Mouse (Mus musculus) brain, embryonic 18.5 days (tissue): ENCODE measurements around the gene Psmd8.
A peak's percentile ranks its signal among the peaks of the same experiment; 100 is the strongest.
"Not testable (repeated sequence)": the region's sequence is repeated elsewhere in the genome, so short reads cannot be mapped to it uniquely, and the experiment has no call there.

Source experiments
- DNase-seq: peaks from one replicate; pipeline ENCODE4 v3.0.0-alpha.2; 2012; ENCODE audit warnings: low read depth, low spot score

The Psmd8 gene

DNA sequence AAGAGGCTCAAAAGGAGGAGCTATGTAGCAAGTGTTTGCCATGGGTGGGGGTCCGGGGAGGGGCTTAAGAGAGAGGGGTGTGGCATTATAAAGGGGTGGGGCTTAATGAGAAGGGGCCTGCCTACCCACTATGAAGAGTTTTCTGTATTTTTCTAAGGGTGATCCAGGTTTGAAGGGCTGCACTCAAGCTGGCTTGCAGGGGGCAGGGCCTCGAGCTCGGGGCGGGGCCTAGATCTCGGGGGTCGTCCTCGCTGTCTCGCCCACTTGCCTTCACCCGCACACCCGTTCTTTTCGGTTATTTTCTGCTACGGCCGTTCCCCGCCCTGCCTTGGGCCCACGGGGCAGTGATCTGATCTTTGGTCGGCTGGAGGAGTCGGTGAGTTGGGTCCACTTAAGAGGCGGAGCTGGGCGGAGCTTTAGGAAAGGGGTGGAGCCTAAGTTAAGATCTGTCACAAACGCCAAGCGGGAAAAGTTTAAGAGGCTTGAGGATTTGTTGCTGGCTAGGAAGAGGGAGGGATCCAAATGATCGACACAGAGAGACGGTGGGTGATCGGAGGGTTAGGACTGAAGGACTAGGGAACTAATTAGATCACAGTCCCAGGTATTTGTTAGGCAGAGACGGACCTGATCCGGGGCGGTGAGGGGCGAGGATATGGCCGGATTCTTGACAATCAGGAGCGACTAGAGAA lies 10.3 kb downstream of the Psmd8 start, which contains the start of the genes Ggn and Spred3:
Gene Ggn (plus strand): TSS at position 145 of the 689 bp plus-strand sequence.
Gene Spred3 (minus strand): TSS at position 346 of the 689 bp plus-strand sequence.
- no peak for DNase-seq

DNA sequence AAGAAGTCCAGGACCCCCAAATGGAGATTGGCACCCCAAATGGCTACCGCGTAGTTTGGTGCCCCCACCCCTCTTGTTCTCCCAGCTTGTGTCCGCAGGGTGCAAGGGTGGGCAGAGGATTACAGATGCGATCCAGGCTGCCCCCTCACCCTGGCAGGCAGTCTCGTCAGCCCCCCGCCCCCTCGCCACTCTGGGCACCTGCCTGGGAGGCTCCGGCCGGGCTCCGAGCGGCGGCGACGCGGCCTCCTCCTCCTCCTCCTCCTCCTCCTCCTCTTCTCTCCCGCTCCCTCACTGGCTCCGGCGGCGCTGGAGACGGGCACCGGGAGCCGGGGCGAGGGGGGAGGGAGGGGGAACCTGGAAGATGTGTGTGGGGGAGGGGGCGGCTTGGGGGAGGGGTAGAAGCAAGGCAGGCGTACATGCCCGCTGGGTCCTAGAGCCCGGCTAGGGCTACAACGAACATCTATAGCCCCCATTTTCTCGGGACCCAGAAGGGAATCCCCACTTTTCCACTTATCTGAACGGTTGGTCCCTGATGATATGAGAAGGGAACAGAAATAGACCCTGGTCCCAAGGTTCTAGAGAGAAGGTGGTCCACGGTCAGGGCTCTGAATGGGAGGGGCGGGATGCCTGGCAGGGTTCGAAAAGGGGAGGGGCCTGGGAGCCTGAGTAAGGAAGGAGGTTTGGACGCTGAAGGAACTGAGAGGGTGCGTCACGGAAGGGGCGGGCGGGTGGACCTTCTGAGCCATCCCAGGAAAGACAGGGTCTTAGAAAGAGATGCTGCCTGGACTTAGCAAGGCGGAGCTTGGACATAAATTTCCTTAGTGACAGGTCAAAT lies 11.1 kb downstream of the Psmd8 start:
- peak; percentile 77 for DNase-seq

DNA sequence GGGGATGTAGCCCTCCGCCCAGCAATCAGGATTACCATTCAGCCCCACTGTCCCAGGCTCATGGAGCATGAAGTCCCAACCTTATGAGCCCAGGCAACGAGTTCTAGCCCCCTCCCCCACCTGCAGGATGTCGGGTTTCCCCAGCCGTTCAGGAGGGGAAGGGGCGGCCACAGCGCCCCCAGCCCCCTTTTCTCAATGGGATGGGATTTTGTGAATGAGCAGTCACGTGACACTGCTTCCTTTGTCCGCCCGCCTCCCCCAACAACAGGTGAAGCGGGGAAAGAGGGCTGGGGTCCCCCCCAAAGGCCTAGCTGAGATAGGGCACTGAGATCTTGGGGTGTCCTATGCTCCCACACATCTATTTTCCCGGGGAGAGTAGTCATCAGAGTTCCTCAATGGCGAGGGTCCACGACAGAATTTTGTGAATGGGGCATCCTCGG lies 11.7 kb downstream of the Psmd8 start:
- DNase-seq = no peak

DNA sequence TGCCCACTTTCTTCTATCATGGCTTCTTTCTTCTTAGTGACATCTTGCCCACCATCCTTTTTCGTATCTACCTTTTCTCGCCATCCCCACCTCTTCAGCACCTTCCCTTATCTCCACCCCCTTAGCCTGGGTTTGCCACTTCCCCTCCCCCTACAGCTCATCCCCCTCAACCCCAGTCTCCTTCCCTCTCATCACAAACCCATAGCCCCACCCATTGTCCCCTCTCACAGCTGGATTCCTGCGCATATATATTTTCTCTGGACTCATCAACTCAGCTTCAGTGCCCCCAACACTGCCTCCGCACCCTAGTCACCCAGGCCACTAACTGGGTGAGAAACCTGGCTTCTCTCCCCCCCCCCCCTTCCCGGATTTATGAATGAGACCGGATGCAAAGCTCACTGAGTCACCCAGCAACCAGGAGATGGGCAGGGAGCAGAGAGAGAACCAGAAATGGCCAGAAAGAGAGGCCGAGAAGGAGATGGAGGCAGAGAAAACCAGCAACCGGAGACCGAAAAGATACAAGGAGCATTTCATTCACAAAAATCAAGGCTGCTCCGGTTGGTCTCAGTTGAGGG lies 12.3 kb downstream of the Psmd8 start:
- no peak for DNase-seq

DNA sequence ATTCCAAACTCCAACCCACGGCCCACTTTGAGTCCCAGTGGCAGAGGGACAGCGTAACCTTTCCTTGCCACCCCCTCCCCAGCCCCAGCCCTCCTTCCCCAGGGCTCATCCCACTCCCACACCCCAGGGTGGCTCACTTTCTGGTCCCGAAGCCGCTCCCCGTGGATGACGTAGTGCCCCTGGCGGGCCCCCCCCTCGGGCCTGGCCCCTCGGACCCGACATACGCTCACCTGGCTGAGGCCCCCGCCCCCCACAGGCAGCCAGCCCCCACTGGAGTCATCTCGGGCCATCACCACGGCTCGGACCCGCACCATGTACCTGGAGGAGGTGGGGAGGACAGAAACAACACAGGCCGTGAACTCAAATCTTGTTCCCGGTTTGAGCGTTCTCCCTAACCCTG lies 12.8 kb downstream of the Psmd8 start:
- DNase-seq = no peak

DNA sequence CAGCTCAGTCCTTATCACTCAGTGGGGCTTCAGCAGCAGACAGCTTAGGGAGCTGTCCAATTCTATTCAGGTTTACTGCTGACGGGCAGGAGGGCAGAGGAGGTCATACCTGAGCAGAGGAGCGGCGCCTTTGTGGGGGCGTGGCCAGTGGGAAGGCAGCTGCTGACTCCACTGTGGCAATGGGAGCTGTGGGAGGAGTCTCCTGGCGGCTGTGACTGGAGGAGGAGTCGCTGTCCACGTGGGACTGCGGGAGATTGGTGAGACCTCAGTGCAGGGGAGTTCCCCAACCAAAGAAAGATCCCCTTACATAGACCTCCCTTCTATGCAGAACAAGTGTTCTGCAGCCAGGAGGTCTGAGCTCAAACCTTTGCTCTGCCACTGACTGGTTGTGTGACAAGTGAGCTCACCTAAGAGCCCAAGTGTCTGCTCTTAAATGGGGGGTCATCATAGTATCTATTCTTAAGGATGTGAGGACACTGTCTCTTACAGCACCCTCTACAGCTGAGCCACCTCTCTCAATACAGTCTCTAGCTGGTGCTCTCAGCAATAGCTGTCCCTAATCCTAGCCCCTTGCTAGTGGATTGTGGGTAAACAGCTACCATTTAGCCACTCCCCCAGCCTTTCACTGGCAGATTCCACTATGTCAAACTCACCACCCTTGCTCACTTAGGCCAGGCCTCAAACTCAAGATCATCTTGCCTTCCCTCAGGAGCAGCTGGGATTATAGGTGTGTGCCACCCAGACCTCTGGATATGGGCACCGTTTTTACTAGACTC lies 17.6 kb downstream of the Psmd8 start:
- DNase-seq = no peak

DNA sequence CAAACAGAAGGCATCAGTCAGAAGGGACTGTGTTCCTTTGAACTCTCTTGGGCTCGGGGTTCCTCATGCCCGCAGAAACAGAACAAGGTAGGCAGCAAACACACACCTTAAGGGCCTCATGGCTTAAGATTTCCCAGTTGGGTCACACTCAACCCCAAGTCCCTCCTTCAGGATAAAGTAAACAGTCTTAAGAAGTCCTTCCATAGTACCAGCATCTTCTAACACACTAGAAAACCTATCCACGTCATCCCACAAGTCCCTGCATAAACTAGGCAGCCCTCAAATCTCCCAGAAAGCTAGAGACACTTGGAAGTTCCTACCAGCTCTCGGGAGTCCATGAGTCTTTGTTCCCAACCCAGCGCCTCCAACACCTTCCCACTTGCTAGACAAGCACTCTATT lies 18.2 kb downstream of the Psmd8 start:
- DNase-seq = no peak

DNA sequence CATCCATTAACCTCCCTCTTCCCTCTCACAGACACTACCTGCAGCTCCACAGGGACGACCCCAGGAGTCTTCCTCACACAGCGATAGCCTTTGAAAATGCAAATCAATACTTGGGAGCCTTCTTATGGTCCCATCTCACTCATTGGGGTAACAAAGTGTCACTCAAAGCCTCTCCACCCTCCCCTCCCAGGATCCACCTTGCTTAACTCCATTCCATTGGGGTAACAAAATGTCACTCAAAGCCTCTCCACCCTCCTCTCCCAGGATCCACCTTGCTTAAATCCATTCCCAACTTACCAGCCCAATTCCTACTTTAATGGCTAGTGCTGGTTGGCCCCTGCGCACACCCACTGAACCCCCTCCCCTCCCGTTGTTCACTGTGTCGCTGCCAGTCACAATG lies 22.2 kb downstream of the Psmd8 start:
- DNase-seq = no peak

DNA sequence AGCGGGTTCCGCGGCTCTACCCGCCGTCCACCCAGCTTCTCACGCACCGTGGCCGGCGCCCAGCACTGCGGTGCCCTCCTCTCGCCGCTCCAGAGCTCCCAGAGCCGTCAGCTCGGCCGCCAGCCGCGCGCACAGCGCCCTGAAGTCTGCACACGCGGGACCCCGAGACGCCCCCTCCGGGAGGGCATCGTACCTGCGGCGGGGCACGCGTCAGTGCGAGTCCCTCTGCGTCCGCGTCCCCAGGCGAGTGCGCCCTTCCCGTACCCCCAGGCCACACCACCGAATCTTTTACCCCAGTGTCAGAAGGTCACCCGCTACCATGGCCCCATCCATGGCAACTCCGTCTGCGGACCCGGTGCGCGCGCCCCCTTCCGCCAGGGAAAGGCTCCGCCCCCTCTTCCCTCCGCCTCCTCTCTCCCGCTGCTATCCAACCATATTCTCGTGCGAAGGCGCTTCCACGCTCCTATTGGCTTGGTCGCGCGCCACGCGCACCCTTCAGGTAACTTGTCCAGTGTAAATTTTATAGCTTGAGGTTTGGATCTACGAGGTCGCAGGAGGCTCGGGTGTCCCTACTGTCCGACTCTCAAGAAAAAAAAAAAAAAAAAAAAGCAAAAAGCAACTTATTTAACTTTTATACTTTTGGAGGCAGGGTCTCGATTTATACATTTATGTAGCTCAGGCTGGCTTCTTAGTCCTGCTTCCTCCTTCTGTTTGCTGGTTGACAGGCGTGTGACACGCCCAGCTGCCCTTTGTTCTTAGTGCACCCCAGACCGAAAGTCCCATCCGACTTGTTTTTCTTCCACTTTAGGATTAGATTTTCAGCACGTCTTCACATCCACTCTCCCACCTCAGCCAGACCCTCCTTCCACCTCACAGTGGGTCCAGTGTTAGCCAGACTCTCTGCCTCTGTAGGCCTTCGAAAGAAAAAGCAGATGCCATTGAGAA lies 24.4 kb downstream of the Psmd8 start, which contains the start of gene Fam98c:
Gene Fam98c (minus strand): TSS at position 397 of the 945 bp plus-strand sequence.
- peak; percentile 56 for DNase-seq

DNA sequence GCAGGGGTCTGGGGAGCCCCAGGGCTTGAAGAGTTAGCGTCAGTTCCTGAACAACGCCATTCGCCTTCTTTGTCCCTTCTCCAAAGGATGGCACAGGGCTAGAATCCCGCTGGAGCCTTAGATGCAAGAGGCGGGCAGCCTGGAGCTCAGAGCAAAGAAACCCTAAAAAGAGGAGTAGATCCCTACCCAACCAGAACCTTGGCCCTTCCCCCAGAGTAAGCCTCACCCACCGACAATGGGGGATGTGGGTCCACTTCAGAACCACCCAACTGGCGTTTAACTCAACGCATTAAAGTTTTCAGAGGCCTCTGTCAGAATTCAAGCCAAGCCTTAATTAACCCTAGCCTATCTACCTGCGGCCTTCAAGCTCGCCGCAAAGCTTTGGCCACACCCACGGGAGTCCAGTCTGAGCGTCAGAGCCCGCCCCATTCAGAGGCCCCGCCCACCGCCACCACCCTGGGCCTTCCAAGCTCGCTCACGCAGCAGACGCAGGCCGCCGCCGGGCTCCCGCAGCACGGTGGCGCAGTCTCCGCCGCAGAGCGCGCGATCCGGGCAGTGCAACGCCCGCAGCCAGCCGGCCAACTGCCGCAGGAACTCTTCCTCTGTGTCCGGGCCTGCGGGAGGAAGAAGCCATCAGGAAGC lies 25.2 kb downstream of the Psmd8 start:
- DNase-seq = peak; percentile 67

DNA sequence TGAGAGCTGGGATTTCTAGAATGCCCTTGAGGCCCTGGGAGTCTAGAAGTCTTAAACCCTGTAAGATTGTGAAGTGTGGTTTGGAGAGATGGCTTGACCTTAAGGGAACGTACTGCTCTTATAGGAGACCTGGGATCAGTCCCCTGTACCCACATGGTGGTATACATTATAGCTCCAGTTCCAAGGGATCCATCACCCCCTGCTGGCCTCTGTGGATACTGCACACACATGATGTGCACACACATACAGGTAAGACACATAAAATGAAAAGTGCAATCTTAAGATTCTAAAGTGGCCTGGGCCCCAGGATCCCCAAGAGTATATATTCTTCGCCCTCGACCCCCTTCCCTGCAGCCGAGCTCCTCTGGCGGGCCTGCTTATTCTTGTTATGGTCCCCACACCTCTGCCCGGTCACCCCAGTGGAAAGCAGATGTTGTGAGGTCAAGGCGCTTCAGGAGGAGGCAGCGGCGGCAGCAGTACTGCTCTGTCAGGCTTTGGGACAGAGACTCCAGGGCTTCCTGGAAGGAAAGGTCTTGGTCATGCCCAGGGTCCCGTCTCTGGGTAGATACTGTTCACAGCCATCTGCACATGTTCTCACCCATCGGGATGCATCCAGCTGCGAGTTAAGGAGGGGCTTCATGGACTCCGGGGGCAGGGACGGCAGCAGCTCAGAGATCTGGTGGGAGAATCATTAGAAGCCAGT lies 26.3 kb downstream of the Psmd8 start:
- no peak for DNase-seq

DNA sequence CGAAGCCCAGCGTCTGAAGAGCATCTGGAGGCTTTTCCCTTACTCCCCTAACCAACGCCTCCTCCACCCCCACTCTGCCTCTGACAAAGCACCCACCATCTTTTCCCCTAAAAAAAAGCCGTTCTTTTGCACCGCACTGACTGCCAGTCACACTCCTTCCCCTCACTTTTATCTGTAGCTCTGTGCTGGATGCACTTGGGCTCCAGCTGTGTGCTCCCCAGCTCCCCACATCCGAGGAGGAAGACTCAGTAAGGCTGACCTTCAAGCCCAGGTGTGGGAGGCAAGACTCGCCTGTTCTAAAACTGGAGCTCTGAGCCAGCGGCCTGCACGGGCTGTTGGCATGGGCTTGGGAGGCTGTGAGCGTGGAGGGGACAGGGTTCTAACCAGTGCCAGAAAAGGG lies 29.0 kb downstream of the Psmd8 start:
- DNase-seq = no peak

DNA sequence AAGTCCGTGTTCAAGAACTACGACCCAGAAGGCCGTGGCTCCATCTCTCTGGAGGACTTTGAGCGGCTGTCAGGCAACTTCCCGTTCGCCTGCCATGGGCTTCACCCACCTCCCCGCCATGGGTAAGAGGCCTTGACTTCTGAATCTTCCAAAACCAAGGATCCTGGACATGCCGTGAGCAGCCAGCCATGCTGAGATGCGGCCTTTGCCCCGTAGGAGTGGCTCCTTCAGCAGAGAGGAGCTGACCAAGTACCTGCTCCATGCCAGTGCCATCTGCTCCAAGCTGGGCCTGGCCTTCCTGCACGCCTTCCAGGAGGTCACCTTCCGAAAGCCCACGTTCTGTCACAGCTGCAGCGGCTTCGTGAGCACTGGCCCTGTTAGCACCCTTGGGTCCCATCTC lies 31.7 kb downstream of the Psmd8 start:
- DNase-seq = no peak

DNA sequence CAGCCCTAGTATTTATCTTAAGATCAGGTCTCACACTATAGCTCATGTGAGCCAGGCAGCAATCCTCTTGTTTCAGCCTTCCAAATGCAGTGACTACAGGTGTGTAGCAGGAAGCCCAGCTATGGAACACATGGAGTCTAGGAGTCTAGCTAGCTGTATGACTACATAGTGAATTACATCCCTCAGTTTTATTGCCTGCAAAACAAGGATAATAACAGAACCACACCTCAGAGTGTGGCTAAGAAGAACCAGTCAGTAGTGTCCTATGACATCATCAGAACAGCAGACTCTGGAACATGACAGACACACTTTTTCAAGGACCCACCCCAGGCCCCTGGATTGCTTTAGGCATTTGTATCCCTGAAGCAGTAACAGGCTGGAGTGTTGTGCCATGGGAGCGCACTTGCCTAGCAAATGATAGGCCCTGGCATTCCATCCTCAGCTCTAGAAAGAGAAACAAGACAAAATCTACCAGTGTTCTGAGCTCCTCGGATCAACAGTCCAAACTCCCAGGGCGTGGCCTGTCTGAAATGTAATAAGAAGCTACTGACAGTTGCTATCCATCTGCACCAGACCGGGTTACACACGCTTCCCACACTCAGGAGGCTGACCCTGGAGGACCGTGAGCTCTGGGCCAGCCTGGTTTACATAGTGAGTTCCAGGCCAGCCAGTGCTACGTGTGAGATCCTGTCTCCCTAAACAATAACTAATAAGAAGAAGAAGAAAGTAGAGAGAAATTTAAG lies 33.7 kb downstream of the Psmd8 start:
- DNase-seq = no peak

DNA sequence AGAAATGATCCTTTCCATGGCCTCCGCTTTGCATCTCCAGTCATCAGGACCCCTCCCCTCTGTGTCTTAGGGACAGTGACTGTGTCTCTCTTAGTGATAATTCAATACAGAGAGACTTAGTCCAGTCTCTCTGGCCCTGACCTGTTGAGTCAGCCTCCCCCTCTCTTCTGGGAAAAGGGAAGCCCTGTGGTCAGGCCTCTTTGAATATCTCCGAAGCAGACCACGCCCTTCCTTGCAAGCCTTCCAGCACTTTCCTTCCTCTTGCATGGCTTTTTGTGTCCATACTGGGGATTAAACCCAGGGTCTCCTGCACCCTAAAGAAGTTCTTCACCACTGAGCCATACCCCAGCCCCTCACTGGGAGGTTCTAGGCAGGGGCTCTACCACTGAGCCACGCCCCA lies 36.5 kb downstream of the Psmd8 start:
- DNase-seq = no peak

DNA sequence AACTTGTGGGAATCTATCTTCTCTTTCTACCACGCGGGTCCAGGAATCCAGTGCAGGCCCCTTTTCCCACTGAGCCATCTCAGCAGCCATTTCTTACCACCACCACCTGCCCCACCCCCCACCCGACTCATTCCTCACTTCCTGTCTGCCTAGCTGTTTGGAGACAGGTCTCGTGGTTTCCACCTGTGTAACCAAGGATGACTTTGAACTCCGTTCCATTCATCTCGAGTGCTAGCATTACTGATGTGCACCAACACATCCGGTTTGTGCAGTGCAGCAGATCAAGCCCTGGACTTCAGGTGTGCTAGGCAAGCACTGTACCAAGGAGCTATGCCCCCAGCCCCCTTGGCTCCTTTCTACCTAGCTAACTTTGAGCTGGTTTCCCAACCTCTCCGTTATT lies 39.1 kb downstream of the Psmd8 start:
- no peak for DNase-seq

DNA sequence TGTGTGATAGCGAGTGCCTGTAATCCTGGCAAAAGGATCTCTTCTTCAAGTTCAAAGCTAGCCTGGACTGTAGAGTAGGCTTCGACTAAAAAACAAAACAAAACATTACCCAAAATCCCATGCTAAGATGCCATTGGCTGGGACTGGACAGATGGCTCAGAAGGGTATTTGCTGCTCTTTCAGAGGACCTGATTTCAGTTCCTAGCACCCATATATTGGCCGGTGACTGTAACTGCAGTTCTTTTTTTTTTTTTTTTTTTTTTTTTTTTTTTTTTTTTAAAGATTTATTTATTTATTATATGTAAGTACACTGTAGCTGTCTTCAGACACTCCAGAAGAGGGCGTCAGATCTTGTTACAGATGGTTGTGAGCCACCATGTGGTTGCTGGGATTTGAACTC lies 41.3 kb downstream of the Psmd8 start:
- not testable (repeated sequence) for DNase-seq

DNA sequence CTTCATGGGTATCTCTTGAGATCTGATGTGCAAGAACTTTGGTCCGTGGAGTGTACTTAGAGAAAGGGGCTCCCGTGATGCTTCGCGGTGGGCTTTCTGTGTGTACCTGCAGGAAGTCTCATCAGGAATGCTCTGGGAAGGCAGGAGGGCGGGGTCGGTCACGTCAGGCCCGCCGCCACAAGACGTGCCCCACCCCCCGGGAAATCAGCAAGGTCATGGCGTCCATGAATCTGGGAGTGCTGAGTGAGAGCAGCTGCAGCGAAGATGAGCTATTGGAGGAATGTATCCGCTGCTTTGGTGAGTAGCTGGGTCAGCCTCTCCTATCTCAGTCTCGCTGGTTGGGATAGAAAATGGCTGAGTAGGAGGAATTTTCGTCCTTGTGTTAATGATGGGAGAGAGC lies 43.1 kb downstream of the Psmd8 start:
- no peak for DNase-seq
